Mouse (Mus musculus): ENCODE measurements around the gene Tex52.
"Not testable (repeated sequence)": the region's sequence is repeated elsewhere in the genome, so short reads cannot be mapped to it uniquely, and the experiment has no call there.

Tex52 gene

DNA sequence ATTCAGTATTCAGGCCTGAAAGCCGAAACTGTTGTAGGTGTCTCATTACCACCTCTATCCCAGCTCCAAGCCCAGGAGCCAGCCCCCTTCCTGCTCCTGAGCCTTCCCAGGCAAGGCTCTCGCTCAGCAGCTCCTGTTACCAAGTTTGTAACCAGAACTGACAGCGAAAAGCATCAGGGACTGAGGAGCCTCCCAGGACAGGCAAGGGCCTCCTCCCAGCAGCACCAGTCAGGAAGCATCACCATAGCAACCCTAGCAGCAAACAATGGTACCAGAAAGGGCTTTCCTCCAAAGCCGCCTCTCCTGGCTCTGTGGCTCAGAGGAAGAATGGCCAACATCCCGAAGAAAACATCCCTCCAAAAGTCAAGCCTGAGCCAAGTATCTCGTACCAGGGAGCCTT lies at the start of gene Tex52, which contains the start of gene Gm44596:
Tex52 (plus strand) TSS at position 265 of the 400 bp plus-strand sequence.
Gm44596 (plus strand) TSS at position 312 of the 400 bp plus-strand sequence.
- peak; percentile 71 for DNase-seq

DNA sequence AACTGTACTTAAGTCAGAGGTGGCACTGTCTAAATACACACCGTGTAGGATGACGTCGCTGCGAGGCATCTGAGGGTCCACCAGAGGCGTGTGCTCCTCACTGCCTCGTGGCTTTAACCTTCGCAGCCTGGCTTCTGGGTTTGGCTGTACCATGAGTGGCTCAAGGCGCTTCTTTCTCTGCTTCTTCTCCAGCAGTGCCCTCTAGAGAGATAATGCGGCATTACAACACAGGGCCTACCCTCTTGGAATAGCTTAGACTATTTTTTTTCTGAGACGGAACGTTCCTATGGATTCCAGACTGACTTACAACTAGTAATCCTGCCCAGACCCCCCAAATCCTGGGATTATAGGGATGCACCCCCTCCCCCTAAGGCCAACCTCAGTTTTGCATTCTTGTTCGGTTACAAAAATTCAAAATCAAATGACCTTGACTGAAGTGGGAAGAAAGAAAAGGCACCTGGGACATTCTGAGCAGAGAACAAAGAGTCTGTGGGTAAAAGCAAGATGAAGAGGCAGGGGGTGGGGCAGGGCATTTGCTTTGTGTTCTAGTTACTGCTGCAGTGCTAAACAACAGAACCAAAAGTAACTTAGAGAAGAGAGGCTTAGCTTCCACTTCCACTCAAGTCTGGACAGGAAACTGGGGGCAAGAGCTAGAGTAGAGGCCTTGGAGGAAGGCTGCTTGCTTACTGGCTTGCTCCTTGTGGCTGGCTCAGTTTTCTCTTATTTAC lies 40.7 kb upstream of the Tex52 start:
- peak; percentile 91 for DNase-seq

DNA sequence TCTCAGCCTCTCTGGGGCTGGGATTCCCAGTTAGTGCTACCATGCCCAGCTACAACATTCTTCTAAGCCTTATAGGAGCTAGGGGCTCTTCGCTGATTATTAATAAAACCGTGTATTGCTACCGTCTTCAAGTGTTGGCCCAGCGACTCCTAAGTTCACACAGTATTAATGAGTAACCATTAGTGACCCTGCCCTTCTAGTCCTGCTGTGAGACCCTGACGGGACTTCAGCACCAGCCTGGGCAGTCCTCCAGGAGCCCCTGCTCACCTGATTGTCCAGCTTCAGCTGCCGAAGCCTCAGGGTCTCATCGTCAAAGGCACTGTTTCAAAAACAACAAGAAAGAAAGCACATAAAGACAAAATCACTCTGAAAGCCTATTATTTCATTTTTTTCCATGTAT lies 37.8 kb upstream of the Tex52 start:
- no peak for DNase-seq

DNA sequence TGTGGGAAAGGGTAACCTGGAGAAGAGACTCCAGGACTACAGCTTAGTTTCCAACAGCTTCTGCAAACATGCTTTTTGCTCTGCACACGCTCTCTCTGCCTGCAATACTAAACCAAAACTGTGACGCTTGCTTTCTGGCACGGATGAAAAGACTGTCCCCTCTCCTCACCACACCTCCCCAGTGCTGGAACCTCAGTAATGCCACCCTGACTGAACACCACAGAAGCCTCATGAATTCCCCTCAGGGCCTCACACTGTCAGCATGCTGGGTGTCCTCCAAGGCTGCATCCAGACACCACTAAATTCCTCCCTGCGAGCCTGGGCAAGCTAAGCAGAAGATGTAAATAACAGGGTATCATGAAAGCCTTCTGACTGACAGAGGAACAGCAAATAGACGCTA lies 36.4 kb upstream of the Tex52 start:
- DNase-seq: peak; percentile 31

DNA sequence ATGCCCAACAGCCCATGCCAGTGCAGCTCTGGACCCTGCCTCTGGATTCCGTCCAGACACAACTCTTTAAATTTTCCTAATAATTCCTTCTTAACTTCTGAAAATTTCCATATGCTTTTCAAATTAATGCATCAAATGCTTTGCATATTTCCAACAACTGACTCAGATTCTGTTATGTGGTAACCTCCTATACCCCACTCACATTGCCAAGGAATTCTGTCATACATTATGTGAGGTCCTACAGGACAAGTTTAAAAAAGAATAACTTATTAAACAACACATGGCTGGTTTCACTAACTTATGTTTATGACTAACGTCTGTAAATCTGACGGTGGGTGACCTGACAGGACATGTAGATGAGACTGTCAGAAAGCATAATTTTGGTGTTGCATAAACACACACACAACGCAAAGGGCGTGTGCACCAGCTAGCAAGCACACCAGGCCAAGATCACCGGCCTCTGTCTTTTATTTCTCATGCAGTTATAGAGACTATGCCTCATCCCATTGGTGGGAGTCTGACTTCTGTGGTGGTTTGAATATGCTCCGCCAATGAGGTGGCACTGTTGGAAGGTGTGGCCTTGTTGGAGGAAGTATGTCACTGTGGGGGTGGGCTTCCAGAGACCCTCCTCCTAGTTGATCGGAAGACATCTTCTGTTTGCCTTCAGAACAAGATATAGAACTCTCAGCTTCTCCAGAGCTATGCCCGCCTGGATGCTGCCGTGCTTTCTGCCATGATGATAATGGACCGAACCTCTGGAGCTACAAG lies 33.1 kb upstream of the Tex52 start:
- DNase-seq: no peak

GRCm38 (mm10) chr6:128345623-128346022 lies 29.6 kb upstream of the Tex52 start:
- DNase-seq: no peak

- DNase-seq: no peak
Observed at GRCm38 (mm10) chr6:128346782-128347181, 28.5 kb upstream of the Tex52 start.

GRCm38 (mm10) chr6:128349711-128350110 lies 25.5 kb upstream of the Tex52 start:
- DNase-seq: peak; percentile 39

DNA sequence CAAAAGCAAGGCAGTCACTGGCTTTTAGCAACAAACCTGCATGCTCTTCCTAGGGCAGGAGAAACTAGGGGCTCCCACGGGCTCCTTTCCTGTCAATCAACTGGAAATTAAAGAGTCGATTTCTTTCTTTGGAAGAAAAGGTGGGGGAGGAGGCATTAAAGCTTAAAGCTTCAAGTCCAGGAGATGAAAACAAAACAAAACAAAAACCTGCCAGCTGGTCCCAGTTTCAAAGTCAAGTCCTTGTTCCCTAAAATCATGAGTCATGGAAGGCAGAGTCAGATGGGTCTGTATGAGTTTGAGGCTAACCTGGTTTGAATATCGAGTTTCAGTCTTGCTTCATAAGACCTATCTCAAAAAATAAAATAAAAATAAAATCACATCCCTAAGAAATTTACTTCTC lies 21.1 kb upstream of the Tex52 start:
- DNase-seq: no peak

DNA sequence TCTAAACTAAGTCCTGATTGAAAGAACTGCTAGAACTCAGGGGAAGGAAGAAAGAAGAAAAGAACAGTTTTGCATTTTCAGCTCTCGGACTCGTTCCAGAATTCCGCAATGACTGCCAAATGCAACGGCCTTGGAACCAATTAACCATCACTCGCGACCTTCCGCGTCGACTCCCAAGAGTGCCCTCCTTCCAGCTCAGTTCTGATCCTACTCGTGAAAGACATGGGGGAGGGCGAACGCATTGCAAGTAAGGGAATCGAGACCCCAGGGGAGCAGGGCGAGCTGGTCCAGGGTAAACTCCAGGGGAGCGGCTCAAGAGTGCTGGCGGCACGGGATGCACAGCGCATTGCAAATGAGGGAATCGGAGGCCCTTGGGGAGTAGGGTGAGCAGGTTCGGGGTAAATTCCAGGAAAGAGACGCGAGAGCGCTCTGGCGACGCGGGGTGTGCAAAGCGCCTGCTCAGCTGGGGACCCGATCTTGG lies 20.0 kb upstream of the Tex52 start:
- DNase-seq: peak; percentile 57

DNA sequence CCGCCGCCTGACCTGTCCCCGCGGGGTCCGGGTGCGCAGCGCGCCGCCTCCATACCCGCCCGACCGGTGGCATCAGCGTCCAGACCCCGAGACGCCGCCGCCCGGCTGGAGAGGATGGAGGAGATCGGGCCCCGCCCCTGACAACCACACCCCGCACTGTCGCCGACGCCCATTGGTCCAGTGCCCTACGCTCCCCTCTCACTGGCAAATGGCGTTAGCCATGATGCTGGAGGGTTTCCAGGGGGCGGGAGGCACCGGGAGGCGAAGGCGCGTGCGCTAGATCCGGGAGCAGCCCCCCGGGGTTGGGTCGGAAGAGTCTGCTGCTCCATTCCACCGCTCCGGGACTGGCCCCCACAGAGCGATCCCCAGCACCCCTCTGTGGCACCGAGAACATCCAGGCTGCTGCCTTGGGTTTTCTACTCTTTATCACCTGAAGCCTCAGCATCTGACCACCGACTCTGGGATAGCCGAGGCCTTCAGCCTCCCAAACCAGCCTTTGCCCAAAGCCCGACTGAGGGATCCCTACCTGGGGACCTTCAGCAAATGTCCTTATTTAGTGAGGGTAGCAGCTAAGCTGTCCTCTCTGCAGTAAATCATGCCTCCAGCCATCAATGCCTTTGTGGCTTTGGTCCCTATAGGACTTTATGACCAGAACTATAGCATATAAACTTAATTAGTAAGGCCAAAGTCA lies 19.4 kb upstream of the Tex52 start, which contains the start of gene Tulp3:
Tulp3 (minus strand) TSS at position 126 of the 691 bp plus-strand sequence.
- DNase-seq: peak; percentile 98

DNA sequence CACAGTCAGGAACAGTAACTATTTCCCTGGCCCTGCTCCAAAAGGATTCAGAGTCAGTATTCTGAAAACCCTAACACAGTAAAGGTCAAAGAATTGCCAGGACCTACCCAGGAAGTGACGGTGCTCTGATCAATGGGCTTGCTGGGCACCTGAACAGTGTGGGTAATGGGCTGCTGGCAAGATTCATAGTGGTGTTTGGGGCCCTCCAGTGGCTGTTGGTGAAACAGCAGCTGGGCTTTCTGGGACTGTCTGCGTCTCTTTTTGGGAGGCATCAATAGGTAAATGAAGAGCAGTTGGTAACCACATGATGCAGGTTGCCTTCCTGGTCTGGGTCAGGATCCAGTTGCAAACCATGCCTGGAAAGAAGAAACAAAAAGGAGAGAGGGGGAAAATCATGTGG lies 16.3 kb upstream of the Tex52 start:
- DNase-seq: peak; percentile 71

- no peak for DNase-seq
Observed at GRCm38 (mm10) chr6:128361901-128362300, 13.4 kb upstream of the Tex52 start.

DNA sequence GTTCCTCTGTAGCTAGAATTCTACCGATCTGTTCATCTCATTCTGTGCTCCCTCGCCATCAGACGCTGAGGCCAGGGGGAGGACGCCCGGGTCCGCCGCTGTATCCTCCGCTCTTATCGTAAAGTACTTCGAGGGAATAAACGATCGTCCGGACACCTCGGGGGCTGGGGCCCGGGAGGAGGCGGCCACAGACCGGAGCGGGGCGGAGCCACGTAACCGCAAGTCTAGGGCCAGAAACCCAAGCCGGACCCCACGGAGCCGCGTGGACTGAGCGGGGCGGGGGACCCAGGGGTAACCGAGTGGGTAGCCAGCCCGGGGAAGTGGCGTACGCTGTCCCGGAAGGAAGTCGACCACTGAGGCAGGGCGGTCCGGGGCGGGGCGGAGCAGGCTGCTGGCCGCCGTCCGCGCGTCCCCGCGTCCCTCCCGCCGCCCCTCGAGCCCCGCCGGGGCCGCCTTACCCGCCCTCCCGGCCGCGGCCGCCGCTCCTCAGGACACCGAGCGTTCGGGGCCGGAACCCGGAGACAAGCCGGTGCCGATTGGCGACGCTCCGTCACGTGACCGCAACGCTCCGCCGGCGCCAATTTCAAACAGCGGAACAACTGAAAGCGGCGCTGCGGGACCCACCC lies 12.8 kb upstream of the Tex52 start, which contains the start of the genes Rhno1 and Foxm1:
Rhno1 (minus strand) TSS at position 531 of the 626 bp plus-strand sequence.
Foxm1 (plus strand) TSS at position 587 of the 626 bp plus-strand sequence.
- DNase-seq: peak; percentile 86

DNA sequence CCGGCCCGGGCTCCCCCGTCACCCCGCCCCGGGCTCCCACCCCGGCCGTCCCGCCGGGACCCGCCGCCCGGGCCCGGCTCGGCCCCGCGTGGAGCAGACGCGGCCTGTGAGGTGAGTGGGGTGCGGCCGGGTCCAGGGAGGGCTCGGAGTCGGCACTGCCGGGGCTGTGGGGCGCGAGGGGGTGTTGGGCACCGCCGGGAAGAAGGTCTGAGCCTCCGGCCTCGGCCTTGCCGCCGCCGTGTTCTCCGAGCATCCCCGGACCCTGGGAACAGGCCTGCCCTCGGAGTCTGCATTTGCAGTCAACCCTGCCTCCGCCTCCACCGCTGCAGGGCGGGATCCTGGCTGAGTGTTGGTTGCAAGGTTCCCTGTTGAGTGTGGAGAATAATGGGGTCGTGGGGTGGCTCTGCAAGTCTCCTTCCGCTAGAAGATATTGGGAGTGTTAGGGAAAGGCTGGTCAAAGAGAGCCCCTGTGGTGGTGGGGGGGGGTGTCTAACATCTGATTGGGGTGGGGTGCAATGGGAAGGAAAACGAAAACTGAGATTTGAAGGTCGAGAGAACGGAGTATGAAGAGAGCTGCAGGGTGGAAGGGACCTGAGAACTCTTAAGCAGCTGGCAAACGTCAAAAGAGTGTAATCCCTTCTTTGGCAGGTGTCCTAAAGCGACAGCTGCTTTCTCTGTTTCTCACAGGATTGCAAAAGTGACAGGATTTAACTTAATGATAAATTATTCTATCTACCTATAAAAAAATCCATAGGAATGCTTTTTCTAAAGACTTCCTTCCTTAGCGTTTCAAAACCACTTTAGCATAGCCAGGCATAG lies 12.0 kb upstream of the Tex52 start:
- peak; percentile 15 for DNase-seq

GRCm38 (mm10) chr6:128364721-128365120 lies 10.5 kb upstream of the Tex52 start:
- DNase-seq: no peak

- DNase-seq: no peak
Observed at GRCm38 (mm10) chr6:128366466-128366865, 8.8 kb upstream of the Tex52 start.

DNA sequence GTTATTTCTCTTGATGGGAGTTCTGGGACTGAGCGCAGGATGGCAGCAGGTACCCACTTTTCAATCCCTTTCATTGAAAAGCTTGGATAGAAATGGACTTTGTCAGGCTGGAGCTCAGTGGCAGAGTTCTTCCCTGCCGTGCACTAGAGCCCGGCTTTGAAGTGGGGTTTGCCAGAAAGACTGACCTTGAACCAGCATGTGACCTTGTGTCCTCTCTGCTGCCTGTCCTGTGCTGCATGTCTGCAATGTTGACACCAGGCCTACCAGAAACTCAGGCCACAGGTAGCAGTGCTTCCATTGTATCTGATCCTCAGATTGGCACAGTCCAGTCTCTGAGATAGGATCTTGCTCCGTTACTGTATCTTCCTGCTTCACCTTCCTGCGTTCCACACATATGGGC lies 5.2 kb upstream of the Tex52 start:
- DNase-seq: no peak

DNA sequence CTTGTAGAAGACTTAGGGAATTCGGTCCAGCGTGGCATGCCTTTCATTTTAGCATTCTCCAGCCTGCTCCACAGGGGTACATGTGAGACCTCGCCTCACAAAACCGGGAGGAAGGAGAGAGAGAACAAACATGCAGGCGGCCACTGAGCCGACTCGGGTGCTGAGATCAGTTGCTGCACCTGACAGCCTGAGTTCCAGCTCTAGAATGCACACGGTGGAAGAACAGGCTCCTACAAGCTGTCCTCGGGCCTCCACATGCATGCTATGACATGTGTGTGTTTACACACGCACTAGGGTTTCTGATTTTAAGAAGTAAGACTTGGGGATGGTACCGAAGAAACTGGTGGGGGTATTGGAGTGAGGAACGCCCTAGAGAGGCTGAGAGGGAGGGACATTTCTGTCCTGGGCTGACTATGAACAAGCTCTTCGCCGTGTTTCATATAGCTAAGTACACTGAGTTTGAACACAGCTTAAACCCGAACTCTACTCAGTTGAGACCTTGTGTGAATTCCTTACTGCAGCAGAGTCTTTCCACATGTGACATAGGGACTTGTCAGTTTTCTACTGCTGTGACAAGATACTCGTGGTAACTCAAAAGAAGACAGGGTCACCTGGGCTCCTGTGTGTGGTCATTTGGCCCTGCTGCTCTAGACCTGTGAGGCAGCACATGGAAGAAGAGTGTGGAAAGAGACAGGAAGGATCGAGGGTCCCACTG lies 1.3 kb downstream of the Tex52 start:
- DNase-seq: no peak

DNA sequence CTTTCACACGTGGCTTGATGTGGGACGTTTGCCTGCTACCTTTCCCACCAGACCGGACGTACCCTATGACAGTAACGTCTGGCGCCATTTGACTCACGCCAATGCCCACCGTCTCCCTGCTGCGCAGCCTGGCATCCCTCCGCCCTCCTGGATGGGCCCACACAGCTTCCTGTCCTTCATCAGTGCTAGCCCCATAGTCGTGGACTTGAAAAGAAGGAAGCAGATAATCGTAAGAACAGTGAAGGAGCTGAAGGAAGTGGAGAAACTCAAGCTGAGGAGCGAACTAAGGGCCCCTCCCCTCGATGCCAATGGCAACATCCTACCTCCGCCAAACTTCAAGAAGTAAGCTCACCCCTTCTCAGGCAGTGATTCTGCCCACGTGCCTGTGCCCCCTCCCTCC lies 4.4 kb downstream of the Tex52 start:
- no peak for DNase-seq

DNA sequence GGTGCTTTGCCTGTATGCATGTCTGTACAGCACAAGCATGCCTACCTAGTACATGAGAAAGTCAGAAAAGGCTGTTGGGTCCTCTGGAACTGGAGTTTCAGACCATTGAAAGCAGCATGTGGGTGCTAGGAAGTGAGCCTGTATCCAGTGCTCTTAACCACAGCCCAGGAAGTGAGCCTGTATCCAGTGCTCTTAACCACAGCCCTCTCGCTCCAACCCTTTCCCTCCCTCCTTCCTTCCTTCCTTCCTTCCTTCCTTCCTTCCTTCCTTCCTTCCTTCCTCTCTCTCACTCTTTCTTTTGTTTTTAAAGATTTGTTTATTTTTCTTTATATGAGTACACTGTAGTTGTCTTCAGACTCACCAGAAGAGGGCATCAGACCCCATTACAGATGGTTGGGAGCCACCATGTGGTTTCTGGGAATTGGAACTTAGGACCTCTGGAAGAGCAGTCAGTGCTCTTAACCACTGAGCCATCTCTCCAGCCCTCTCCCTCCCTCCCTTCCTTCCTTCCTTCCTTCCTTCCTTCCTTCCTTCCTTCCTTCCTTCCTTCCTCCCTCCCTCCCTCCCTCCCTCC lies 5.4 kb downstream of the Tex52 start:
- not testable (repeated sequence) for DNase-seq

All from lung, postnatal 10 days (tissue).